Mouse (Mus musculus): ENCODE results near the gene Spib. TPM values are rescaled to one million over a fixed set of nuclear protein-coding genes. Genes with fewer than 3 reads are reported as not detected.

Gene Spib
- polyA plus RNA-seq (2012; rRNA removed) = 0.06 and 0.16 TPM in 2 replicates

DNA sequence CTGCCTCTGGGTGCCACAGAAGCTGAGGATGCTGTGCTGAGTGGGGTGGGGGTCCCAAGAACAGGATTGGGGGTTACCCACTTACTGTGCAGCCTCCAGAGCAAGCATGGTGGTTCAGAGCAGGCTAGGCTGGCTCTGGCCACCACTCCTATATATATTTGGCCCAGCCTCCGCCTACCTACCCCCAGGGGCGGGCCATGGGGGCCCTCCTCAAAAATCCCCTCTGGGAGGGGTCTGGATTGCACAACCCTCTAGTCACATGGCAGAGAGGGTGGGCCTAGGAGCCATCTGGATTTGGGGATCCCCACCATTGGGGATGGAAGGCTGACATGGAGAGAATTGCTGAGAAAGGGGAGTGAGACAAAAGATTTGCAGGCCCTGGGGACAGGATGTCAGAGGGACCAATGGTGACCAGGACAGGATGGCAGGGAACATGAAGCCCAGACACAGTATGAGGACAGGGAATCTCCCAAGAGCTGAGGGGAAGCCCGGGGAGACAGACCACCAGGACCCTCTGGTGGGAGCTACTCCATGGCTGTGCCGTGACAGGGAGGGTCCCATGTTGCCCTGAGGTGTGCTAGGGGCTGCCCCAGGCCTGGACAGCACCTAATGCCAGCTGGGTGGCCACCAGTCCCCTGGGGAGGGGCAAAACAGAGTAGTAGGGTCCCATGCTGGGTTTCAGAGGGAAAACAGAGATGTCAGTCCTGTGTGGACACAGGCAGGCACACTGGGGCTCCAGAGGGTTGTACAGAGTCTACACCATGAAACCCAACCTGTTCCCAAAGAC, at the start of gene Spib:
TSS of gene Spib (minus strand) at position 126 of the 787 bp plus-strand sequence.

DNA sequence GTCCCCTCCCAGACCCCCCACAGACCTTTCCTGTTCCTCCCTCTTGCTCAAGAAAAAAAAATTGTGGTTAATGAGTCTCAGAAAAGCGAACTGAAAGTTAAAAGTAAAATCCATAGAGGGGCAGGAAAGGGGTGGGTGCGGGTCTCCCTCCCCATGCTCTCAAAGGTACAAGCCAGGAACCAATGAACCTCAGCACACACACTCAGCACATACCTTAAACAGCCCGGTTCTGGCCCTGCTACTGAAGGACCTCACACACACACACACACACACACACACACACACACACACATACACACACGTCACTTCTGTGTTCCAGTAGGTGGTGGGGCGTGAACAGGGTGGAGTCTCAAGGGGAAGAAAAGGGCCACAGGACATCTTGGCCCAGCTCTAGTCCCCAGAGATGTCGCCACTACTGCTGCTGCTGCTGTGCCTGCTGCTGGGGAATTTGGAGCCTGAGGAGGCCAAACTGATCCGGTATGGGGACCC, 40.4 kb upstream of the Spib start, which contains the start of gene Napsa:
TSS of gene Napsa (plus strand) at position 168 of the 489 bp plus-strand sequence.

DNA sequence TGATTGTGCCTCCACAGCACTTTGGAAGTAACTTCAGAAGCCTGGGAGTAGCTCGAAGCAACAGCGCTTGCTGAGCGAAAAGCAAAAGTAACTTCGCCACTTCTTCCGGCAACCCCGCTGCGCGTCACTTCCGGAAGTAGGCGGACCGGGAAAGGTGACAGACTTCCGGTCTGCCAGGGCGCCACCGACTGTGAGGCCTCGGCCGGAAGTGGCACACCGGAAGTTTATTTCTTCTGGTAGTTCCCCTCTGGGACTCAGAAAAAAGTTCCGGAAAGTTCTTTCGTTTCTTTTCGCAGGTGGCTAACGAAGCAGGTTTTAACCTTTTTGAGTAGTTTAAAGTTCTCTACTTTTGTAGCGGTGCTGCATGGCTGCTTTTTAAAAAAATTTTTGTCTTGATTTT, 22.0 kb upstream of the Spib start, which contains the start of gene Nr1h2:
TSS of gene Nr1h2 (minus strand) at position 126 of the 400 bp plus-strand sequence.

DNA sequence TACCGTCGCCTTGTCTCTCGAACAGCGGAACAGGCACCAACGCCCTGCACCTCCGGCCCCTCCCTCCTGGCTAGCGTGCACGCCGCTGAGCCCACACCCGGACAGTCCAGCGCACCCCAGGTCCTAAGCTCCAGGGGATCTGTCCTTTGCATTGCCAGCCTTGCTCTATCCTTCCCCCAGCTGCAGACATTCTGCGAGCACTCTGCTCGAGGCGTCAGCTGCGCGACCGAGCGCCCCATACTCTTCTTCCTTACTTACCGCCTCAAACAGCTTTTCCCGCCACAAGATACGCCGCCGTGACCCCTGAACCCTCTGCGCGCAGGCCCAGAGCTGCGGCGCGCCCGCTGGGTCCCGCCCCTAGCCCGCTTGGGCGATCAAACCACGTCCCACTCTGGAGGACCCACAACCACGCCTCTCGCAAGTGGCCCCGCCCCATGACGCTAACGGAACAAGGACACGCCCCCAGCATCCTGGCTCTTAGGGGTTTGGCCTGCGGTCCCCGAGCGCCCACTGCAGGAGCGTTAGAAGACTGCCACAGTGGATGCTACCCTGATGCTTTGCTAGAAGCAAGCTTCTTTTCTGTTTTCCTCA, 16.7 kb upstream of the Spib start, which contains the start of gene Pold1:
TSS of gene Pold1 (minus strand) at position 353 of the 591 bp plus-strand sequence.

DNA sequence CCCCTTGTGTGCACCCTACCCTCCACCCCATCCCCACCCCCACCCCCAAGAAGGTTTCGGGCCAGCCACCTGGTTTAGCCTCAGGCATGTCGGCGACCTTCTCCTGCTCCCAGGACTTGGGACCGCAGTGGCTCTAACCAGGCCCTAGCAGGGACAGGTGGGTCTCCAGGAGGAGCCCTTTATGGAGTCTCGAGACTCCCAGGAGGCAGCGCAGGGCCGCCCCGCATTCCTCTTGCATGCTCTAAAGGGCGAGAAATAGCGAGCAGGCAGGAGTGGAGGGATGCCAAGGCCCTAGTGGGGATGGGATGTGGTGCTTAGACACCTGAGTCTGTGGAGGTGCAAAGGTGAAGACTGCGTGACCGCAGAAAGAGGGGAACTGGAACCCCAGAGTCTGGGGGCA, 7.4 kb downstream of the Spib start, which contains the start of gene Mybpc2:
TSS of gene Mybpc2 (minus strand) at position 155 of the 400 bp plus-strand sequence.

DNA sequence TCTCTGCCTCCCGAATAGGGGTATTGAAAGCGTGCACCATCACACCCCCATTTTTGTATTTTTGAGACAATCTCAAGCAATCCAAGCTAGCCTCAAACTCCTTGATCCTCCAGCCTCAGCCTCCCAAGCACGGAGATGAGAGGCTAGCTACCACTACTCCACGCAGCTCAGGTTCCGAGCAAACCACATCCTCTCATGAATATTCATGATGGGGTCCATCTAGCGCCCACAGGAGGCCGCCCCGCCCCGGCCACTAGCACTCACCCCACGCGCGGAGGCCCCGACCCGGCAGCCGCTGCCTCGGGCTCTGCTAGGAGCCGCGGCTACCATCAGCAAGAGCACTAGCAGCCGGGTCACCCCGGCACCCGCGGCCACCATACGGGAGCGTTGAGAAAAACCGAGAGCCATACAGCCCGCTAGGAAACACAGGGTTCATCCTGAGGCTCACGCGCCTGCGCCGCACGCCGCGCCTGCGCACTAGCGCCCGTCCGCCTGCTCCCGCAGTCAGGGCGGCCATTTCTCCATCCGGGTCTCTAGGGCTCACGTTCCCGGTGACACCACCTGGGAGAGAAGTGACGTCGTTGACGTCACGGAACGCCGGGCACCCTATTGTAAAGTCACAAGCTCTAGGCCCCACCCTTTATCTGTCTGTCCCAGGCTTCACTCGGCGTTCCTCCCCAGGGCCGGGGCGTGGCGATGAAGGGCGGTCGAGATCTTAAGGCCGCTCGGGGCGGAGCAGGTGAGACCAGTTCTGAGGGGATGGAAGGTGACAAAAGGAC, 35.7 kb downstream of the Spib start, which contains the start of the genes Emc10 and Fam71e1:
TSS of gene Emc10 (minus strand) at position 538 of the 779 bp plus-strand sequence.
TSS of gene Fam71e1 (plus strand) at position 590 of the 779 bp plus-strand sequence.

Other genes with a start within 250 kb of the Spib start
- gene Clec11a, start 225.2 kb downstream of the Spib start, polyA plus RNA-seq (2012; rRNA removed) = 4.6 and 6.3 TPM in 2 replicates
- gene Shank1, start 221.8 kb downstream of the Spib start, polyA plus RNA-seq (2012; rRNA removed) = 23.6 and 34.2 TPM in 2 replicates
- gene Syt3, start 148.0 kb downstream of the Spib start, polyA plus RNA-seq (2012; rRNA removed) = 26.1 and 27.0 TPM in 2 replicates
- gene 1700008O03Rik, start 146.3 kb downstream of the Spib start, polyA plus RNA-seq (2012; rRNA removed) = 3.3 and 4.9 TPM in 2 replicates
- gene Lrrc4b, start 103.1 kb downstream of the Spib start, polyA plus RNA-seq (2012; rRNA removed) = 193 and 226 TPM in 2 replicates
- gene Aspdh, start 66.7 kb downstream of the Spib start, polyA plus RNA-seq (2012; rRNA removed) = 26.7 and 26.9 TPM in 2 replicates
- 90.7 and 102 TPM in 2 replicates for gene Josd2, start 64.1 kb downstream of the Spib start, polyA plus RNA-seq (2012; rRNA removed)
- 185 and 186 TPM in 2 replicates for gene Emc10, start 35.5 kb downstream of the Spib start, polyA plus RNA-seq (2012; rRNA removed)
- 39.6 and 46.7 TPM in 2 replicates for gene Fam71e1, start 35.5 kb downstream of the Spib start, polyA plus RNA-seq (2012; rRNA removed)
- 0.01 and 0.05 TPM in 2 replicates for gene Mybpc2, start 7.4 kb downstream of the Spib start, polyA plus RNA-seq (2012; rRNA removed)
- 60.2 and 64.2 TPM in 2 replicates for gene Pold1, start 16.8 kb upstream of the Spib start, polyA plus RNA-seq (2012; rRNA removed)
- gene Nr1h2, start 21.9 kb upstream of the Spib start, polyA plus RNA-seq (2012; rRNA removed) = 94.5 and 97.2 TPM in 2 replicates
- 0.64 TPM in 2 replicates for gene Napsa, start 40.3 kb upstream of the Spib start, polyA plus RNA-seq (2012; rRNA removed)
- gene Kcnc3, start 58.6 kb upstream of the Spib start, polyA plus RNA-seq (2012; rRNA removed) = 16.8 and 23.5 TPM in 2 replicates
- gene Myh14, start 138.8 kb upstream of the Spib start, polyA plus RNA-seq (2012; rRNA removed) = 0.93 and 2.3 TPM in 2 replicates
- not detected in 2 replicates for gene Izumo2, start 176.7 kb upstream of the Spib start, polyA plus RNA-seq (2012; rRNA removed)
- 35.3 and 40.3 TPM in 2 replicates for gene Vrk3, start 216.3 kb upstream of the Spib start, polyA plus RNA-seq (2012; rRNA removed)
- 0.84 and 1.0 TPM in 2 replicates for gene Zfp473, start 219.0 kb upstream of the Spib start, polyA plus RNA-seq (2012; rRNA removed)

Data from central nervous system, embryonic 14 days (tissue).